Mouse (Mus musculus): ENCODE data around the gene Drap1. TPM values are rescaled to one million over a fixed set of nuclear protein-coding genes. Genes with fewer than 3 reads are reported as not detected.

Drap1 gene
- polyA plus RNA-seq, 1 experiment: 176 TPM

DNA sequence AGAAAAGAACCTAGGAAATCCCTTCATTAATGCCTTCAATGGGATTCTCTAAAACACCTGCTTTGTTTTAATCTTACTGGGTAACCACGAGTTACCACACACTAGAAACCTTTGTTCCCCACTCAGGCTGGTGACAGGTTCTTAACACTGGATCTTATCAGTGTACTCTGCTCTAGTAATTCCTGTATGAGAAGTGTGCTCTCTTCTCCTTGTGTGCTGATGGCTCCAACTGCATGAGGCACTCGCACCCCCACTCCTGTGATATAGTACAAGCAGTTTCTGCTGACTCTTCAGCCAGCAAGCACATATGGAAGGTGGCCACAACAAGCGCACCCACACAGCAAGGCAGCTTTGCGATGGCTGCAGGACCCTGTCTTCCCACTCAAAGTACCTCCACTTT lies 50.6 kb downstream of the Drap1 start:
- no peak for DNase-seq
- Histone ChIP-seq H3K4me3 (replicated peaks; ENCODE audit: extremely low read depth, low read depth, low read length) (no peak overlapping the region), H3K4me1 (ENCODE audit: control insufficient read depth, insufficient read depth, low read length) (no peaks in the 10 kb centered on the region)
- 73% methylated on average over 4 of the region's 4 CpGs for WGBS
- no peak for TF ChIP-seq POLR2A (IDR thresholded peaks at IDR 0.05; ENCODE audit: borderline replicate concordance, extremely low read depth, low read depth, low read length)
- TF ChIP-seq CTCF (IDR thresholded peaks at IDR 0.05; ENCODE audit: insufficient read depth, low read length): no peak

Other genes with a start within 250 kb of the Drap1 start
- 37.2 and 40.6 TPM in 2 replicates for gene Pacs1, start 151.9 kb downstream of the Drap1 start, polyA plus RNA-seq (2012; rRNA removed)
- 121 and 132 TPM in 2 replicates for gene Sf3b2, start 129.5 kb downstream of the Drap1 start, polyA plus RNA-seq (2012; rRNA removed)
- gene Gal3st3, start 126.6 kb downstream of the Drap1 start, polyA plus RNA-seq (2012; rRNA removed): 1.9 and 2.3 TPM in 2 replicates
- gene Catsper1, start 89.2 kb downstream of the Drap1 start, polyA plus RNA-seq (2012; rRNA removed): not detected in 2 replicates
- gene Cst6, start 75.4 kb downstream of the Drap1 start, polyA plus RNA-seq (2012; rRNA removed): 1.9 and 32.5 TPM in 2 replicates
- gene Eif1ad, start 58.2 kb downstream of the Drap1 start, polyA plus RNA-seq (2012; rRNA removed): 15.5 and 21.4 TPM in 2 replicates
- 68.1 and 94.3 TPM in 2 replicates for gene Banf1, start 57.8 kb downstream of the Drap1 start, polyA plus RNA-seq (2012; rRNA removed)
- gene Sart1, start 36.3 kb downstream of the Drap1 start, polyA plus RNA-seq (2012; rRNA removed): 15.6 and 35.7 TPM in 2 replicates
- gene Tsga10ip, start 22.5 kb downstream of the Drap1 start, polyA plus RNA-seq (2012; rRNA removed): not detected in 2 replicates
- gene AI837181, start 165 bp upstream of the Drap1 start, polyA plus RNA-seq (2012; rRNA removed): 85.2 and 86.7 TPM in 2 replicates
- 0.34 and 0.36 TPM in 2 replicates for gene Fosl1, start 22.6 kb upstream of the Drap1 start, polyA plus RNA-seq (2012; rRNA removed)
- 15.8 and 17.0 TPM in 2 replicates for gene Ccdc85b, start 32.9 kb upstream of the Drap1 start, polyA plus RNA-seq (2012; rRNA removed)
- 129 and 144 TPM in 2 replicates for gene Fibp, start 35.6 kb upstream of the Drap1 start, polyA plus RNA-seq (2012; rRNA removed)
- 4.9 and 5.7 TPM in 2 replicates for gene Ctsw, start 43.5 kb upstream of the Drap1 start, polyA plus RNA-seq (2012; rRNA removed)
- gene Efemp2, start 49.0 kb upstream of the Drap1 start, polyA plus RNA-seq (2012; rRNA removed): 96.9 and 103 TPM in 2 replicates
- gene Mus81, start 63.4 kb upstream of the Drap1 start, polyA plus RNA-seq (2012; rRNA removed): 50.3 and 53.0 TPM in 2 replicates
- 439 and 568 TPM in 2 replicates for gene Cfl1, start 65.5 kb upstream of the Drap1 start, polyA plus RNA-seq (2012; rRNA removed)
- 1.1 and 1.2 TPM in 2 replicates for gene 1700020D05Rik, start 78.8 kb upstream of the Drap1 start, polyA plus RNA-seq (2012; rRNA removed)
- 8.8 and 15.6 TPM in 2 replicates for gene Snx32, start 85.6 kb upstream of the Drap1 start, polyA plus RNA-seq (2012; rRNA removed)
- 2.3 and 11.2 TPM in 2 replicates for gene Ovol1, start 135.7 kb upstream of the Drap1 start, polyA plus RNA-seq (2012; rRNA removed)
- 14.5 and 15.3 TPM in 2 replicates for gene Ap5b1, start 143.0 kb upstream of the Drap1 start, polyA plus RNA-seq (2012; rRNA removed)
- 38.6 and 47.6 TPM in 2 replicates for gene Rnaseh2c, start 176.9 kb upstream of the Drap1 start, polyA plus RNA-seq (2012; rRNA removed)
- 72.5 and 75.7 TPM in 2 replicates for gene Kat5, start 185.3 kb upstream of the Drap1 start, polyA plus RNA-seq (2012; rRNA removed)
- 118 and 120 TPM in 2 replicates for gene Rela, start 212.5 kb upstream of the Drap1 start, polyA plus RNA-seq (2012; rRNA removed)
- gene Sipa1, start 238.7 kb upstream of the Drap1 start, polyA plus RNA-seq (2012; rRNA removed): 163 and 214 TPM in 2 replicates

Data from lung, adult 2 months (tissue).